Mouse (Mus musculus) kidney, adult 18-20 months (tissue): ENCODE results near the gene Adcy7.

Experiments used
- DNase-seq: peaks from one replicate; pipeline ENCODE4 v3.0.0; 2021

Gene Adcy7

GRCm38 (mm10) chr8:88272231-88273050 lies at the start of gene Adcy7:
Adcy7 (plus strand) TSS chr8:88272403.
- peak; percentile 29 for DNase-seq

- no peak for DNase-seq
Observed at GRCm38 (mm10) chr8:88225358-88225757, 46.8 kb upstream of the Adcy7 start.

GRCm38 (mm10) chr8:88227851-88228250 lies 44.4 kb upstream of the Adcy7 start:
- no peak for DNase-seq

GRCm38 (mm10) chr8:88228286-88228685 lies 43.9 kb upstream of the Adcy7 start:
- DNase-seq: no peak

GRCm38 (mm10) chr8:88228800-88229199 lies 43.4 kb upstream of the Adcy7 start:
- DNase-seq: no peak

- no peak for DNase-seq
Observed at GRCm38 (mm10) chr8:88236666-88237065, 35.5 kb upstream of the Adcy7 start.

GRCm38 (mm10) chr8:88237606-88238005 lies 34.6 kb upstream of the Adcy7 start:
- no peak for DNase-seq

GRCm38 (mm10) chr8:88239277-88239676 lies 32.9 kb upstream of the Adcy7 start:
- DNase-seq: no peak

- DNase-seq: no peak
Observed at GRCm38 (mm10) chr8:88241871-88242270, 30.3 kb upstream of the Adcy7 start.

- peak; percentile 63 for DNase-seq
Observed at GRCm38 (mm10) chr8:88244298-88244697, 27.9 kb upstream of the Adcy7 start.

GRCm38 (mm10) chr8:88252791-88253190 lies 19.4 kb upstream of the Adcy7 start:
- DNase-seq: peak; percentile 49

GRCm38 (mm10) chr8:88254957-88255356 lies 17.2 kb upstream of the Adcy7 start:
- DNase-seq: no peak

GRCm38 (mm10) chr8:88258024-88258423 lies 14.2 kb upstream of the Adcy7 start:
- no peak for DNase-seq

- no peak for DNase-seq
Observed at GRCm38 (mm10) chr8:88258544-88258943, 13.7 kb upstream of the Adcy7 start.

GRCm38 (mm10) chr8:88260466-88260980 lies 11.7 kb upstream of the Adcy7 start:
- no peak for DNase-seq

GRCm38 (mm10) chr8:88262831-88263635 lies 9.2 kb upstream of the Adcy7 start:
- DNase-seq: no peak

GRCm38 (mm10) chr8:88265511-88265910 lies 6.7 kb upstream of the Adcy7 start:
- no peak for DNase-seq

- DNase-seq: peak; percentile 83
Observed at GRCm38 (mm10) chr8:88266170-88266800, 5.9 kb upstream of the Adcy7 start.

GRCm38 (mm10) chr8:88266801-88267403 lies 5.3 kb upstream of the Adcy7 start:
- DNase-seq: no peak

- DNase-seq: no peak
Observed at GRCm38 (mm10) chr8:88269107-88269875, 2.9 kb upstream of the Adcy7 start.

- DNase-seq: no peak
Observed at GRCm38 (mm10) chr8:88270086-88270485, 2.1 kb upstream of the Adcy7 start.

GRCm38 (mm10) chr8:88273051-88273430 lies 838 bp downstream of the Adcy7 start:
- DNase-seq: no peak
